Mouse (Mus musculus): ENCODE results near the gene Insyn1. TPM values are rescaled to one million over a fixed set of nuclear protein-coding genes. Genes with fewer than 3 reads are reported as not detected.

Insyn1 gene
- polyA plus RNA-seq, 1 experiment = 11.4 TPM

GRCm38 (mm10) chr9:58447997-58448595, 40.3 kb upstream of the Insyn1 start:
- 65% methylated on average over 12 of the region's 12 CpGs for WGBS
- Histone ChIP-seq H3K4me3 (replicated peaks; ENCODE audit: extremely low read depth, low read depth, low read length) (no peak overlapping the region), H3K4me1 (ENCODE audit: control insufficient read depth, insufficient read depth, low read length) (no peaks in the 10 kb centered on the region)
- TF ChIP-seq POLR2A (IDR thresholded peaks at IDR 0.05; ENCODE audit: borderline replicate concordance, extremely low read depth, low read depth, low read length) (no peak), CTCF (IDR thresholded peaks at IDR 0.05; ENCODE audit: insufficient read depth, low read length) (no peak)
- DNase-seq = no peak

GRCm38 (mm10) chr9:58449526-58449925, 38.9 kb upstream of the Insyn1 start:
- WGBS = 73% methylated on average over 3 of the region's 3 CpGs
- no peaks in the 10 kb centered on the region for H3K4me1 ChIP-seq (ENCODE audit: control insufficient read depth, insufficient read depth, low read length)
- TF ChIP-seq POLR2A (IDR thresholded peaks at IDR 0.05; ENCODE audit: borderline replicate concordance, extremely low read depth, low read depth, low read length) = no peak
- TF ChIP-seq CTCF (IDR thresholded peaks at IDR 0.05; ENCODE audit: insufficient read depth, low read length) = no peak

GRCm38 (mm10) chr9:58453791-58454378, 34.5 kb upstream of the Insyn1 start:
- 75% methylated on average over 5 of the region's 5 CpGs for WGBS
- no peak for DNase-seq
- no peaks in the 10 kb centered on the region for H3K4me1 ChIP-seq (ENCODE audit: control insufficient read depth, insufficient read depth, low read length)
- no peak for TF ChIP-seq CTCF (IDR thresholded peaks at IDR 0.05; ENCODE audit: insufficient read depth, low read length)
- H3K4me3 ChIP-seq (replicated peaks; ENCODE audit: extremely low read depth, low read depth, low read length) = no peak overlapping the region

More at GRCm38 (mm10) chr9:58449526-58449925, 38.9 kb upstream of the Insyn1 start:
- no peak for DNase-seq
- H3K4me3 ChIP-seq (replicated peaks; ENCODE audit: extremely low read depth, low read depth, low read length) = no peak overlapping the region

- no peak for DNase-seq
- Histone ChIP-seq H3K4me1 (ENCODE audit: control insufficient read depth, insufficient read depth, low read length) (no peaks in the 10 kb centered on the region), H3K4me3 (replicated peaks; ENCODE audit: extremely low read depth, low read depth, low read length) (no peak overlapping the region)
- WGBS = 42% methylated on average over 3 of the region's 3 CpGs
- TF ChIP-seq POLR2A (IDR thresholded peaks at IDR 0.05; ENCODE audit: borderline replicate concordance, extremely low read depth, low read depth, low read length) = no peak
- no peak for TF ChIP-seq CTCF (IDR thresholded peaks at IDR 0.05; ENCODE audit: insufficient read depth, low read length)
Observed at GRCm38 (mm10) chr9:58454886-58455285, 33.5 kb upstream of the Insyn1 start.

- 24% methylated on average over 13 of the region's 13 CpGs for whole genome bisulfite sequencing
- Histone ChIP-seq H3K4me3 (replicated peaks; ENCODE audit: extremely low read depth, low read depth, low read length) (no peak overlapping the region), H3K4me1 (ENCODE audit: control insufficient read depth, insufficient read depth, low read length) (no peaks in the 10 kb centered on the region)
- no peak for DNase-seq
- no peak for TF ChIP-seq POLR2A (IDR thresholded peaks at IDR 0.05; ENCODE audit: borderline replicate concordance, extremely low read depth, low read depth, low read length)
- TF ChIP-seq CTCF (IDR thresholded peaks at IDR 0.05; ENCODE audit: insufficient read depth, low read length) = no peak
Observed at GRCm38 (mm10) chr9:58455798-58456197, 32.6 kb upstream of the Insyn1 start.

- no peak for DNase-seq
- 68% methylated on average over 7 of the region's 7 CpGs for WGBS
- no peak for TF ChIP-seq CTCF (IDR thresholded peaks at IDR 0.05; ENCODE audit: insufficient read depth, low read length)
- Histone ChIP-seq H3K4me1 (ENCODE audit: control insufficient read depth, insufficient read depth, low read length) (no peaks in the 10 kb centered on the region), H3K4me3 (replicated peaks; ENCODE audit: extremely low read depth, low read depth, low read length) (no peak overlapping the region)
Observed at GRCm38 (mm10) chr9:58457481-58457955, 30.9 kb upstream of the Insyn1 start.

GRCm38 (mm10) chr9:58458341-58458740, 30.1 kb upstream of the Insyn1 start:
- H3K4me1 ChIP-seq (ENCODE audit: control insufficient read depth, insufficient read depth, low read length) = no peaks in the 10 kb centered on the region
- no peak for DNase-seq
- TF ChIP-seq CTCF (IDR thresholded peaks at IDR 0.05; ENCODE audit: insufficient read depth, low read length) (0 out of 2 replicates have a peak, but pooled peaks have one; percentile 6), POLR2A (IDR thresholded peaks at IDR 0.05; ENCODE audit: borderline replicate concordance, extremely low read depth, low read depth, low read length) (no peak)
- WGBS = 60% methylated on average over 3 of the region's 3 CpGs
- no peak overlapping the region for H3K4me3 ChIP-seq (replicated peaks; ENCODE audit: extremely low read depth, low read depth, low read length)

- TF ChIP-seq CTCF (IDR thresholded peaks at IDR 0.05; ENCODE audit: insufficient read depth, low read length) (no peak), POLR2A (IDR thresholded peaks at IDR 0.05; ENCODE audit: borderline replicate concordance, extremely low read depth, low read depth, low read length) (no peak)
- H3K4me1 ChIP-seq (ENCODE audit: control insufficient read depth, insufficient read depth, low read length) = no peaks in the 10 kb centered on the region
- 70% methylated on average over 6 of the region's 6 CpGs for WGBS
- H3K4me3 ChIP-seq (replicated peaks; ENCODE audit: extremely low read depth, low read depth, low read length) = no peak overlapping the region
- peak; percentile 19 for DNase-seq
Observed at GRCm38 (mm10) chr9:58458856-58459553, 29.4 kb upstream of the Insyn1 start.

GRCm38 (mm10) chr9:58467345-58468025, 20.9 kb upstream of the Insyn1 start:
- TF ChIP-seq POLR2A (IDR thresholded peaks at IDR 0.05; ENCODE audit: borderline replicate concordance, extremely low read depth, low read depth, low read length) (no peak), CTCF (IDR thresholded peaks at IDR 0.05; ENCODE audit: insufficient read depth, low read length) (no peak)
- 50% methylated on average over 5 of the region's 5 CpGs for WGBS
- no peak for DNase-seq
- no peak overlapping the region for H3K4me3 ChIP-seq (replicated peaks; ENCODE audit: extremely low read depth, low read depth, low read length)
- no peaks in the 10 kb centered on the region for H3K4me1 ChIP-seq (ENCODE audit: control insufficient read depth, insufficient read depth, low read length)
